Mouse (Mus musculus) layer of hippocampus, postnatal 25 days (tissue): Measurements from ENCODE around the gene Creld1. TPM values are rescaled to one million over a fixed set of nuclear protein-coding genes. Genes with fewer than 3 reads are reported as not detected.

Experiments
- DNase-seq, 2 experiments: peaks; one replicate each; pipeline ENCODE4 v3.0.0; 2022; ENCODE audit warnings: mixed read lengths in 2 of 2, low spot score in 1 of 2; ENCODE audit errors: extremely low spot score in 1 of 2
- microRNA-seq, 2 experiments: library from miRNA; unstranded; fragments of <30 nt; microRNA quantifications; one replicate each; pipeline ENCODE4 v1.2.0; 2021
- total RNA-seq, 2 experiments: library from RNA; stranded (reverse); gene quantifications; 2 replicates each; pipeline ENCODE4 v1.2.3; 2021

Gene Creld1
- total RNA-seq, 2 experiments from 2014 or later, result 104 to 117 TPM

DNA sequence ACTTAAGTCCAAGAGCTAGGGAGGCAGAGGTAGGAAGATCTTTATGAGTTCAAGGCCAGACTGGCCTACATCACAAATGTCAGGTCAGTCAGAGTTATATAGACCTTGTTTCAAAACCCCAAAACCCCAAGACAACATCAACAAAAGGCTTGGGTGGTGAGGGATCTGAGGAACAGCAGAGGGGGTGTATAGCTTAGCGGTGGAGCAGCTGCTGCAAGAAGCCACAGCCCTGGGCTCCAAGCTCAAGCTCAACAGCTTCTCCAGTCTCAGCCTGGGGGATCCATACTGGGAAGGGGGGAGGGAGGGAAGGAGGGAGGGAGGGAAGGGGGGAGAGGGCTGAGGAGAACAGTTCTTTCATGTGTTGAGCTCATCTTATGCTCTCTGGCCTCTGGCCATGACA is 22.6 kb downstream of the Creld1 start:
- DNase-seq, result no peak

DNA sequence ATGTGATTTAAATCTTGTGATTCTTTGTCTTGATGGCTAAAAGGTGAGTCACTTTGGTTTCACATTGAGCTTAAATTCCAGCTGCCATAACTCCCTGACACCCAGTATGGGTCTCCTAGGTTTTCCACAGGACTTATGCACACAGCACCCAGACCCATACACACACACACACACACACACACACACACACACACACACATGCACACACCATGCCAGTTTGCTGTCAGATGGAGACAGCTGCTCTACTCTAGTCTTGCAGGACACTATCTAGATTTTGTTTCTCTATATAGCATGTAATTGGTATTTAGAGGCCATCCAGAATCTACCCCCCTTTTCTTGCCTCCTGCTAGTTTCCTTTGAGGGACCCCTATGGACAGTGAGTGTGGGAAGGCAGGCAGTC is 24.0 kb downstream of the Creld1 start:
- DNase-seq, result no peak

DNA sequence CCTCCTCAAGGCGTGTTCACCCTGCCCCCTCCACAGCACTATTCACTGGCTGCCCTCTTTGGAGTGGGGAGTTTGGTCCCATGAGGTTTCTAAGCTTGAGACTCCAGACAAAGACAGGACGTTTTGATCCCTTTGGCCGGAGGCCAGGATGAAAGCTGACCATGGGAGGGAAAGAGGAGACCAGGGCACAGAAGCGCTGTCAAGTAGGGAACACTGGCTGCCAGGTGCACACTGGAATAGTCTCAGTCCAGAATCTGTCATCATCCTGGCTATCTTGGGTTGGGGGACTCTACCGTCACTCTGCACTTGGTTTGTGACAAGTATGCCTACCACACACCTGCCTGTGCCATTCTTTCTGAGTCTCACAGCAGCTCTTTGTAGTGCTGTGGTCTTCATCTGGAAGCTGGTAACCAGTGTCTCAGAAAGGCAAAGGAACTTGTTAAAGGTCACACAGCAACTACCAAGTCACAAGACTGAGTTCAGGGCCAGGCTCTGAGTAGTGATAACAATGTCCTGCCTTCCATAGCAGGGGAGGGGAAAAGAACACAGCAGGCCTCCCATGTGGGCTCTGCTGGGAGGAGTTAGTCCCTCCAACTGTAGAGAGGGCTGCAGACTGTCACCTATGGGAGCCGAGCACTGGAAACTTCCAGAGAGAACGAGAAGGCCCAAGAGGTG is 25.3 kb downstream of the Creld1 start:
- no peak for DNase-seq

DNA sequence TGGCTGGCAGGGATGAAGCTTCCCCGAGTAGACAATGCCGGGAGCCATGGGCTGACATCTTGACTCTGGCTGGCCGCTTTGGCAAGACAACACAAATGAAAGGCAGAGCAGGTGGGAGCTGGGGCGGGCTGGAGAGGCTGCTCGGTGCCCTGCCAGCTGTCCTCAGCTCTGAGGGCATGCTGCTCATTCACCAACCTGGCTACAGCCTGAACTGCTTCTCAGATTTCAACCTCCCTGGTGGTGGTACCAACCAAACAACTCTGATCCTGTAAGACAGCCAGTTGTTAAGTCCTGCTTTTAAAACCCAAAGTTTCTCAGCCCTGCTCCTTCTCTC is 25.8 kb downstream of the Creld1 start:
- no peak for DNase-seq

- no peak for DNase-seq
Measured at GRCm38 (mm10) chr6:113513944-113514343, 30.8 kb downstream of the Creld1 start.

DNA sequence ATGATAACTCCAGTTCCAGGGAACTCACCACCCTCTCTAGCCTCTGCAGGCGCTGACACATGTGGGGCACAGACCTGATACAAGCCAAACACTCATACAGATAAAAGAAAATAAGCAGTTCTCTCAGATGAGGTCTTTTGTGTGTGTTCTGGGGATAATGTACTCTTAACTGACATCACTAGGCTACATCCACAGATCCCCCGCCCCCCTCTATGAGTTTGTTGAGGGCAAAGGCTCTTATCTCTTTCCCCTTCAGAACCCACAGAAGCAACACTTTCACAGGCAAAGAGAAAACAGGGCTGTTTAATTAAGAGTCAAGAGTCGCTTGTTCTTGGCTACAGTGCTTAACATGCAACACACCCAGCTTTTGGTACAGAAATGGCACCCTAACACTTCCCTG is 31.5 kb downstream of the Creld1 start:
- DNase-seq, result no peak

DNA sequence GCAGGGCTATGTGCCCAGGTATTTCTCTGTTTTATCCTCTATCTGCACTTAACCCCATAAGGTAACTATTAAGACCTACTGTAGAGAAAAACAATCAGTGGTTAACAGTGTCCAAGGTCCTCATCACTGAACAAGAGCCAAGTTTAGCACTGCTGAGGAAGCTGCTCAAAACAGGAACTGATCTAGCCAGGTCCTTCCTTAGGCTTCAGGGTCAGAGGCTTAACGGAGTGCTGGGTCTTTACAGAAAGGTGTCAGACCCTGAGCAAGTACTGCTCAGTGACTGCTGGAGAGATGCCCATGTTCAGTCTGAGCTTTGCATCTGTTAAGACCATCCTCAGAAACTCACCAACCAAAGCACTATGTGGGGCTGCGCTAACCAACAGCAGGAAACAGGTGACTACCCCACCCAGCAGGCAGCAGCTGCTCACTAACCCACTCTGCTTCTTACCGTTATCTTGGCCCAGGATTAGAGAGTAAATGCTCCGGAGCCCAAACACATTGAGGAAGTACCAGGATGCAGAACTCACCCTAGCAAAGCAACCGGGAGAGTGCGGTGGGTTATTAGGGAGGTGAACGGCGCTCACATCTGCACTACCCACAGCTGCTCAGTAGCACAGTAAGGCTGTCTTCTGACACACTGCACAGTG is 34.5 kb downstream of the Creld1 start:
- no peak for DNase-seq

- no peak for DNase-seq
Measured at GRCm38 (mm10) chr6:113522310-113522709, 39.2 kb downstream of the Creld1 start.

DNA sequence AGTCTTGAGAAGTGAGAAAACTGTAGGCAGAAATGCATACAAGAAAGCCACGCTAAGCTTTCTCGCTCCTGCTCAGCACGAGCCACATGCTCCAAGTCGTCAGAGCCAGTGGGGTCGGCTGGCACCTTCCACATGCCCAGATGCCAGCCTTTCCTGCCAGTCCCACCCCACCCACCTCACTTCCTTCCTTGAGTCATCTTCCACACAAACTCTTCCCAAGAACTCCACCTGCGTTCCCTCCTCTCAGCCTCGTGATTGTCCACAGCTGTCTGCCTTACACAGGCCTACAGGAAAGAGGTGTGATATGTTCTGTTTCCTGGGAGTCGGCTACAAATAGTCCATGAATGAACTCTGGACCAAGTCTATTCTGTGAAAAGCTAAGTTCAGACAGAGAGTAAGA is 40.3 kb downstream of the Creld1 start:
- no peak for DNase-seq

DNA sequence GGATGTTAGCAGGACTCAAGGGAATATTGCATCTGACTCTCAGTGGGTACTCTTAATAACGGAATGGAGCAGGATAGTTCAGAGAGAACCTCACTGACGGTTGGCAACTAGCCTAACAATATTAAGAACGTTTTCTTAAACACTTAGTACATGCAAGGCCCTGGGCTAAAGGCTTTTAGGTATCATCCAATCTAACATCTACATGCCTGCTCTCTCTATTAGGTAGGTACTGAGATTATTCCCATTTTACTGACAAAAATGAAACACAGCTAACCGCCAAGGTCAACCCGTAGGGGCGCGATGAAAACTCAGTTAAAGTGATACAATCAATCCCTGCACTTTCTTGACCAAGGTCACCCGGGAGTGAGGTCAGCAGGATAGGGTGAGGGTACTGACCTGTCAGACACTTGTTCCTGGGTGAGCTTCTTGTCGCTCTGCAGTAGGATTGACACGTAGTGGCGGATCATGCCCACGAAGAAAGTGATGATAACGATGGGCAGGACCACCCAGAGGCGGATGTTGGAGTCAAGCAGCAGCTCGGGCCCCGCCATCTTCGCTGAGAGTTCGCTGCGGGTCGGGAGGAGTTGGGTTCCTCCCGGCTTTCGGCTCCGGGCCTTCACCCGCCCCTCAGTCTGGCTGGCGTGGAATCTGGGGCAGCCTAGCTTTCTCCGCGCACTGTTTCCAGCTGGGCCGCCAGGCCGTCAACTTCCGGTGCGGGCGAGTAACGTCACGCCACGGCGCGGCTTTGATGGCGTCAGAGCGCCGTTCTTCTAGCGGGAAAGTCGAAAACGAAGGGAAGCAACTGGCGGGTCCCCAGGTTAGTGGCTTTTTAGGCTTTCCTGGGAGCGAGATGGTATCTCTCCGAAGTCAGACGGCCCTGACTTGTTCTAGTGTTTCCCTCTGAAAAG is 48.1 kb downstream of the Creld1 start, which contains the start of the genes Emc3 and Fancd2:
Emc3 (minus strand) TSS at position 721 of the 908 bp plus-strand sequence.
Fancd2 (plus strand) TSS at position 751 of the 908 bp plus-strand sequence.
- DNase-seq, result peak; percentile 98

DNA sequence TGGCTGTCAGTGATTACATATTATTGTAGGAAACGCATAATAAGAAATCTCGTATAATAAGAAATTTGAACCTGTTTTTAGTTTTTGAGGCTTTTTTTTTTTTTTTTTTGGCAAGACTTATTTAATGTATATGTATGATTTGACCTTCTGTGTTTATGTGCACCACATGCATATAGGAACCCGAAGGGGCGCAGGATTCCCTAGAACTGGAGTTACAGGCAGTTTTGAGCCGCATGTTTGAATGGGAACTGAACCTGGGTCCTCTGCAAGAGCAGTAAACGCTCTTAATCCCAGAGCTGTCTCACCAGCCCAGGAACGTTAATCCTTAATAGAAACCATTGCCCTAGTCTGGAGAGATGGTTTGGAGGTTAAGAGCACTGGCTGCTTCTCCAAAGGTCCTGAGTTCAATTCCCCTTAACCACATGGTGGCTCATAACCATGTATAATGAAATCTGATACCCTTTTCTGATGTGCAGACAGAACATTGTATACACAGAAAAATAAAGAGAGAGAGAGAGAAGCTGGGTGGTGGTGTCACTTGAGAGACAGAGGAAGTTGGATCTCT is 48.8 kb downstream of the Creld1 start:
- no peak for DNase-seq

DNA sequence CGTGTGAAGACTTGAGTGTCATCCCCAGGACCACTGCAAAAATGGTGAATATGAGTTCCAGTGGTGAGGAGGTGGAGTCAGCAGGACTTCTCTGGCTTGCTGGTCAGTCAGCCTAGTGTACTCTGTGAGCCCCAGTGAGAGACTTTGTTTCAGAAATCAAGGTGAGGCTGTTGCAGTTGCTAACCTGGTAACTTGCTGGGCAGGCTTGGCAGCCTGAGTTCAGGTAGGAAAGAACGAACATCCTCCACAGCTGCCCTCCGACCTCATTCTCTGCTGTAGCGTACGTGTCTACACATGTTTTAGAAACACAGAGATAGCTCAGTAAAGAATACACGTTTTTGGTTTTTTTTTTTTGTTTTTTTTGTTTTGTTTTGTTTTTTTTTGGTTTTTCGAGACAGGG is 51.8 kb downstream of the Creld1 start:
- DNase-seq, result no peak

DNA sequence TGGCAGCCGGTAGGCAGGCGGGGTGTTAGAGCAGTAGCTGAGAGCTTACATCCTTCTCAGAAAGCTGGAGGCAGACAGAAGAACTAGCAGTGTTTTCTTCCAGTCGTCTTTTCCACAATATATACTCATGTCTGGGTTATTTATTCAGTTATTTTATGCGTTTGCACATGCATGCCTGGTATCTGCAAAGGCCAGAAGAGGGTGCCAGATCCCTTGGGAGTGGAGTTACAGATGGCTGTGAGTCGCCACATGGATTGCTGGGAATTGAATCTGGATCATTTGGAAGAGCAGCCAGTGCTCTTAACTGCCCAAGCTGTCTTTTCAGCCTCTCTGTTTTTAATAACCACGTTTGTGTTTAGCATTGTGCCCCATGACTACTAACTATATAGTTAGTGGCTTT is 58.5 kb downstream of the Creld1 start:
- no peak for DNase-seq

Small RNA genes lying within 50 kb of the gene (microRNA-seq; reads per million reads assigned to microRNA genes)
- 0 reads per million in 2 experiments for gene Gm23365

Other genes with a start within 250 kb of the Creld1 start
- 10 to 100 TPM; 15.7 to 17.3 TPM for gene Mtmr14, start 245.5 kb upstream of the Creld1 start, total RNA-seq
- gene Cpne9, start 201.0 kb upstream of the Creld1 start, total RNA-seq, result 10 to 100 TPM; 17.5 to 18.9 TPM
- gene Brpf1, start 176.2 kb upstream of the Creld1 start, total RNA-seq, result 10 to 100 TPM; 32.2 to 35.1 TPM
- 1 to 10 TPM; 7.8 to 8.2 TPM for gene Ogg1, start 156.3 kb upstream of the Creld1 start, total RNA-seq
- gene Camk1, start 139.3 kb upstream of the Creld1 start, total RNA-seq, result 10 to 100 TPM; 46.7 to 51.6 TPM
- 10 to 100 TPM; 50.1 to 53.2 TPM for gene Tada3, start 105.4 kb upstream of the Creld1 start, total RNA-seq
- 100 to 1,000 TPM; 320 to 364 TPM for gene Arpc4, start 105.2 kb upstream of the Creld1 start, total RNA-seq
- gene Ttll3, start 94.0 kb upstream of the Creld1 start, total RNA-seq, result 10 to 100 TPM; 13.1 to 20.7 TPM
- 10 to 100 TPM; 32.7 to 32.9 TPM for gene Rpusd3, start 64.0 kb upstream of the Creld1 start, total RNA-seq
- gene Cidec, start 47.5 kb upstream of the Creld1 start, total RNA-seq, result not detected
- 10 to 100 TPM; 42.8 to 48.0 TPM for gene Jagn1, start 40.7 kb upstream of the Creld1 start, total RNA-seq
- under 1 TPM; 0.22 to 0.52 TPM for gene Il17re, start 24.8 kb upstream of the Creld1 start, total RNA-seq
- 1 to 10 TPM; 6.0 to 6.3 TPM for gene Il17rc, start 11.9 kb upstream of the Creld1 start, total RNA-seq
- gene Prrt3, start 18.6 kb downstream of the Creld1 start, total RNA-seq, result 10 to 100 TPM; 54.7 to 57.0 TPM
- gene Emc3, start 48.4 kb downstream of the Creld1 start, total RNA-seq, result 10 to 100 TPM; 76.8 to 85.4 TPM
- 1 to 10 TPM; 1.4 to 2.3 TPM for gene Fancd2, start 48.4 kb downstream of the Creld1 start, total RNA-seq
- gene Fancd2os, start 117.4 kb downstream of the Creld1 start, total RNA-seq, result under 1 TPM; 0.20 to 0.80 TPM
- 100 to 1,000 TPM; 228 to 246 TPM for gene Brk1, start 121.5 kb downstream of the Creld1 start, total RNA-seq
- 10 to 100 TPM; 47.3 to 52.3 TPM for gene Vhl, start 140.7 kb downstream of the Creld1 start, total RNA-seq
- gene Irak2, start 155.2 kb downstream of the Creld1 start, total RNA-seq, result 10 to 100 TPM; 16.9 to 21.9 TPM
- gene Tatdn2, start 213.8 kb downstream of the Creld1 start, total RNA-seq, result 10 to 100 TPM; 56.2 to 59.4 TPM
- under 1 TPM in 1 of 2 experiments, not detected in 1; 0.57 TPM for gene Ghrl, start 236.6 kb downstream of the Creld1 start, total RNA-seq